Mouse (Mus musculus): ENCODE data around the gene Ppp1r14c. TPM values are rescaled to one million over a fixed set of nuclear protein-coding genes. Genes with fewer than 3 reads are reported as not detected.

Gene Ppp1r14c
- polyA plus RNA-seq, 1 experiment: 0.38 TPM

GRCm38 (mm10) chr10:3411639-3412038, 45.8 kb downstream of the Ppp1r14c start:
- TF ChIP-seq POLR2A (IDR thresholded peaks at IDR 0.05; ENCODE audit: low read depth, low read length) (no peak), CTCF (conservative IDR thresholded peaks at IDR 0.05; ENCODE audit: insufficient read depth, insufficient read length, low read depth, low read length) (no peak)
- H3K27me3 ChIP-seq (replicated peaks; ENCODE audit: control insufficient read depth, insufficient read depth, low read length): no peaks in the 10 kb centered on the region
- H3K4me3 ChIP-seq (ENCODE audit: insufficient read depth, low read depth, low read length): no peak overlapping the region
- H3K27ac ChIP-seq (ENCODE audit: insufficient read depth, low read depth, low read length): no peak overlapping the region
- H3K36me3 ChIP-seq (ENCODE audit: control insufficient read depth, insufficient read depth, low read length): no peaks in the 10 kb centered on the region
- DNase-seq: no peak
- no peaks in the 10 kb centered on the region for H3K4me1 ChIP-seq (ENCODE audit: control insufficient read depth, insufficient read depth, low read length)
- WGBS: 78% methylated on average over 2 of the region's 2 CpGs

GRCm38 (mm10) chr10:3414813-3415212, 49.0 kb downstream of the Ppp1r14c start:
- H3K27me3 ChIP-seq (replicated peaks; ENCODE audit: control insufficient read depth, insufficient read depth, low read length): no peaks in the 10 kb centered on the region
- DNase-seq: no peak
- no peaks in the 10 kb centered on the region for H3K36me3 ChIP-seq (ENCODE audit: control insufficient read depth, insufficient read depth, low read length)
- TF ChIP-seq CTCF (conservative IDR thresholded peaks at IDR 0.05; ENCODE audit: insufficient read depth, insufficient read length, low read depth, low read length): no peak
- no peak for TF ChIP-seq POLR2A (IDR thresholded peaks at IDR 0.05; ENCODE audit: low read depth, low read length)
- whole genome bisulfite sequencing: 83% methylated on average over 5 of the region's 5 CpGs
- no peaks in the 10 kb centered on the region for H3K4me1 ChIP-seq (ENCODE audit: control insufficient read depth, insufficient read depth, low read length)
- no peak overlapping the region for H3K27ac ChIP-seq (ENCODE audit: insufficient read depth, low read depth, low read length)
- H3K4me3 ChIP-seq (ENCODE audit: insufficient read depth, low read depth, low read length): no peak overlapping the region

GRCm38 (mm10) chr10:3416565-3416964, 50.7 kb downstream of the Ppp1r14c start:
- no peak for DNase-seq
- Histone ChIP-seq H3K27ac (ENCODE audit: insufficient read depth, low read depth, low read length) (no peak overlapping the region), H3K27me3 (replicated peaks; ENCODE audit: control insufficient read depth, insufficient read depth, low read length) (no peaks in the 10 kb centered on the region), H3K4me3 (ENCODE audit: insufficient read depth, low read depth, low read length) (no peak overlapping the region), H3K36me3 (ENCODE audit: control insufficient read depth, insufficient read depth, low read length) (no peaks in the 10 kb centered on the region), H3K4me1 (ENCODE audit: control insufficient read depth, insufficient read depth, low read length) (no peaks in the 10 kb centered on the region)
- 53% methylated on average over 4 of the region's 4 CpGs for WGBS
- no peak for TF ChIP-seq POLR2A (IDR thresholded peaks at IDR 0.05; ENCODE audit: low read depth, low read length)
- TF ChIP-seq CTCF (conservative IDR thresholded peaks at IDR 0.05; ENCODE audit: insufficient read depth, insufficient read length, low read depth, low read length): no peak

- no peak for DNase-seq
- Histone ChIP-seq H3K27ac (ENCODE audit: insufficient read depth, low read depth, low read length) (no peak overlapping the region), H3K27me3 (replicated peaks; ENCODE audit: control insufficient read depth, insufficient read depth, low read length) (no peaks in the 10 kb centered on the region), H3K36me3 (ENCODE audit: control insufficient read depth, insufficient read depth, low read length) (no peaks in the 10 kb centered on the region), H3K4me3 (ENCODE audit: insufficient read depth, low read depth, low read length) (no peak overlapping the region), H3K4me1 (ENCODE audit: control insufficient read depth, insufficient read depth, low read length) (no peaks in the 10 kb centered on the region)
- WGBS: 59% methylated on average over 4 of the region's 4 CpGs
- TF ChIP-seq POLR2A (IDR thresholded peaks at IDR 0.05; ENCODE audit: low read depth, low read length): no peak
- no peak for TF ChIP-seq CTCF (conservative IDR thresholded peaks at IDR 0.05; ENCODE audit: insufficient read depth, insufficient read length, low read depth, low read length)
Observed at GRCm38 (mm10) chr10:3417408-3417807, 51.6 kb downstream of the Ppp1r14c start.

- TF ChIP-seq POLR2A (IDR thresholded peaks at IDR 0.05; ENCODE audit: low read depth, low read length) (no peak), CTCF (conservative IDR thresholded peaks at IDR 0.05; ENCODE audit: insufficient read depth, insufficient read length, low read depth, low read length) (no peak)
- Histone ChIP-seq H3K27me3 (replicated peaks; ENCODE audit: control insufficient read depth, insufficient read depth, low read length) (no peaks in the 10 kb centered on the region), H3K4me3 (ENCODE audit: insufficient read depth, low read depth, low read length) (no peak overlapping the region), H3K4me1 (ENCODE audit: control insufficient read depth, insufficient read depth, low read length) (no peaks in the 10 kb centered on the region), H3K36me3 (ENCODE audit: control insufficient read depth, insufficient read depth, low read length) (no peaks in the 10 kb centered on the region), H3K27ac (ENCODE audit: insufficient read depth, low read depth, low read length) (no peak overlapping the region)
- DNase-seq: no peak
Observed at GRCm38 (mm10) chr10:3424016-3424415, 58.2 kb downstream of the Ppp1r14c start.

- Histone ChIP-seq H3K27me3 (replicated peaks; ENCODE audit: control insufficient read depth, insufficient read depth, low read length) (no peaks in the 10 kb centered on the region), H3K36me3 (ENCODE audit: control insufficient read depth, insufficient read depth, low read length) (no peaks in the 10 kb centered on the region), H3K4me1 (ENCODE audit: control insufficient read depth, insufficient read depth, low read length) (no peaks in the 10 kb centered on the region), H3K27ac (ENCODE audit: insufficient read depth, low read depth, low read length) (no peak overlapping the region), H3K4me3 (ENCODE audit: insufficient read depth, low read depth, low read length) (no peak overlapping the region)
- DNase-seq: no peak
- WGBS: 50% methylated on average over 3 of the region's 3 CpGs
- TF ChIP-seq CTCF (conservative IDR thresholded peaks at IDR 0.05; ENCODE audit: insufficient read depth, insufficient read length, low read depth, low read length): no peak
- TF ChIP-seq POLR2A (IDR thresholded peaks at IDR 0.05; ENCODE audit: low read depth, low read length): no peak
Observed at GRCm38 (mm10) chr10:3427689-3428399, 62.0 kb downstream of the Ppp1r14c start.

- Histone ChIP-seq H3K27ac (ENCODE audit: insufficient read depth, low read depth, low read length) (no peak overlapping the region), H3K4me1 (ENCODE audit: control insufficient read depth, insufficient read depth, low read length) (no peaks in the 10 kb centered on the region), H3K27me3 (replicated peaks; ENCODE audit: control insufficient read depth, insufficient read depth, low read length) (no peaks in the 10 kb centered on the region; the same call in 1 of the 2 replicates), H3K36me3 (ENCODE audit: control insufficient read depth, insufficient read depth, low read length) (no peaks in the 10 kb centered on the region), H3K4me3 (ENCODE audit: insufficient read depth, low read depth, low read length) (no peak overlapping the region)
- 94% methylated on average over 8 of the region's 8 CpGs for WGBS
- no peak for DNase-seq
- TF ChIP-seq POLR2A (IDR thresholded peaks at IDR 0.05; ENCODE audit: low read depth, low read length) (no peak), CTCF (conservative IDR thresholded peaks at IDR 0.05; ENCODE audit: insufficient read depth, insufficient read length, low read depth, low read length) (no peak)
Observed at GRCm38 (mm10) chr10:3434848-3435474, 69.1 kb downstream of the Ppp1r14c start.

Measured in kidney, adult 2 months (tissue).